Mouse (Mus musculus) stomach, embryonic 14.5 days (tissue): ENCODE results near the gene Igsf21. TPM values are rescaled to one million over a fixed set of nuclear protein-coding genes. Genes with fewer than 3 reads are reported as not detected.

Experiments
- ATAC-seq: fragments of 200-750 bp; cut with Nextera tagmentation; 2 replicates; pipeline ENCODE4 v1.8.0; 2017; ENCODE audit warnings: low read depth, moderate TSS enrichment; ENCODE audit not compliant: insufficient number of reproducible peaks, insufficient read depth, low FRiP score
- H3K27ac ChIP-seq: fragments of 300-500 bp; sonication (generic); 2 replicates; pipeline ENCODE4 v1.5.1; 2014; ENCODE audit warnings: mild to moderate bottlenecking, low read length, moderate library complexity, mixed read lengths
- H3K27me3 ChIP-seq: fragments of 300-500 bp; sonication (generic); 2 replicates; pipeline ENCODE4 v1.6.1; 2014; ENCODE audit warnings: low read length, control low read depth, mixed read lengths; ENCODE audit not compliant: control insufficient read depth, insufficient read depth
- H3K36me3 ChIP-seq: fragments of 300-500 bp; sonication (generic); 2 replicates; pipeline ENCODE4 v1.6.1; 2014; ENCODE audit warnings: mild to moderate bottlenecking, control low read depth, low read length, moderate library complexity, mixed read lengths; ENCODE audit not compliant: control insufficient read depth, insufficient read depth
- H3K4me1 ChIP-seq: fragments of 300-500 bp; sonication (generic); 2 replicates; pipeline ENCODE4 v1.6.1; 2014; ENCODE audit warnings: low read length, control low read depth, mixed read lengths; ENCODE audit not compliant: control insufficient read depth, insufficient read depth
- H3K4me2 ChIP-seq: fragments of 300-500 bp; sonication (generic); replicated peaks from 2 replicates; pipeline ENCODE4 v1.6.1; 2014; ENCODE audit warnings: low read depth, low read length, control low read depth
- H3K4me3 ChIP-seq: fragments of 300-500 bp; sonication (generic); 2 replicates; pipeline ENCODE4 v1.5.1; 2014; ENCODE audit warnings: low read depth, low read length, control low read depth
- H3K9ac ChIP-seq: fragments of 300-500 bp; sonication (generic); replicated peaks from 2 replicates; pipeline ENCODE4 v1.6.1; 2014; ENCODE audit warnings: low read depth, mild to moderate bottlenecking, control low read depth, low read length, moderate library complexity, mixed read lengths
- H3K9me3 ChIP-seq: fragments of 300-500 bp; sonication (generic); 2 replicates; pipeline ENCODE4 v1.6.1; 2016; ENCODE audit warnings: low read depth, low read length, control low read depth; ENCODE audit not compliant: control insufficient read depth
- WGBS: fragments of 180-500 bp; shearing (Covaris S2); extraction: QIAGEN DNeasy Blood & Tissue Kit; methylation state at CpG from one replicate; pipeline ENCODE4 v1.1.7; 2014; 5-methylcytosine and 5-hydroxymethylcytosine counted together
- polyA plus RNA-seq: library from polyadenylated mRNA; unstranded; fragments of >200 nt; fragmentation: Nextera tagmentation; extraction: Ambion mirVana; gene quantifications from 2 replicates; pipeline ENCODE4 v1.2.1, GENCODE M21; 2014

The Igsf21 gene
- polyA plus RNA-seq, 1 experiment from 2014 or later, result 1.2 TPM

- Histone ChIP-seq H3K27me3 (no peaks in the 10 kb centered on the region), H3K4me3 (no peak overlapping the region), H3K4me2 (no peak overlapping the region), H3K9me3 (no peaks in the 10 kb centered on the region), H3K9ac (no peak overlapping the region), H3K27ac (no peak overlapping the region), H3K4me1 (no peaks in the 10 kb centered on the region), H3K36me3 (no peaks in the 10 kb centered on the region)
- ATAC-seq, result no peak
- WGBS, result 61% methylated on average over 1 of the region's 1 CpGs
These were observed 74.7 kb downstream of the Igsf21 start for GRCm38 (mm10) chr4:140171917-140172316.

GRCm38 (mm10) chr4:140171189-140171588 is 75.4 kb downstream of the Igsf21 start:
- no peak overlapping the region for H3K4me3 ChIP-seq
- no peak overlapping the region for H3K27ac ChIP-seq
- no peaks in the 10 kb centered on the region for H3K27me3 ChIP-seq
- H3K9ac ChIP-seq, result no peak overlapping the region
- ATAC-seq, result no peak
- no peak overlapping the region for H3K4me2 ChIP-seq
- H3K4me1 ChIP-seq, result no peaks in the 10 kb centered on the region
- H3K36me3 ChIP-seq, result no peaks in the 10 kb centered on the region
- H3K9me3 ChIP-seq, result no peaks in the 10 kb centered on the region

- H3K36me3 ChIP-seq, result no peaks in the 10 kb centered on the region
- no peak for ATAC-seq
- no peak overlapping the region for H3K4me3 ChIP-seq
- no peaks in the 10 kb centered on the region for H3K4me1 ChIP-seq
- no peaks in the 10 kb centered on the region for H3K9me3 ChIP-seq
- no peak overlapping the region for H3K9ac ChIP-seq
- no peaks in the 10 kb centered on the region for H3K27me3 ChIP-seq
- 81% methylated on average over 7 of the region's 7 CpGs for whole genome bisulfite sequencing
- no peak overlapping the region for H3K4me2 ChIP-seq
- no peak overlapping the region for H3K27ac ChIP-seq
These were observed 80.7 kb downstream of the Igsf21 start for GRCm38 (mm10) chr4:140165851-140166250.

DNA sequence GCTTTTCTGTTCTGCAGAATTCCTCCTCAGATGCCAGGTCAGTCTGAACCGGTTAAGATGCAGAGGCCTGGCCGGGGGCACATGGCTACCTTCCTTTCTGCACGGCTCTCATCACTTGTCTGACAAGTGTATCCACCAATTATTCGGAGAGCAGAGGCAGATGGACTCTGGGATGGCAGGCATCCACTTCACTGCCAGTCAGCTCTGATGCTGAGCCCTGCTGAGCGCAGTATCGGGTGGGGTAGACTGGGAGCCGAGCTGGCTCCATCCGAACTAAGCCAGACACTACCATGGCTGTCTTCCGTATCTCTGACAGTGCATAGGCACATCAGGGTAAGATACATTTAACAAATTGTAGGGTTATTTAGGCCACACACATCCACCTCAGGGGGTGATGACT is 81.9 kb downstream of the Igsf21 start:
- Histone ChIP-seq H3K27me3 (no peaks in the 10 kb centered on the region), H3K4me1 (no peaks in the 10 kb centered on the region), H3K4me3 (no peak overlapping the region), H3K27ac (no peak overlapping the region), H3K4me2 (no peak overlapping the region), H3K36me3 (no peaks in the 10 kb centered on the region), H3K9ac (no peak overlapping the region), H3K9me3 (no peaks in the 10 kb centered on the region)
- 89% methylated on average over 9 of the region's 9 CpGs for WGBS
- no peak for ATAC-seq

- H3K4me3 ChIP-seq, result no peak overlapping the region
- 40% methylated on average over 3 of the region's 3 CpGs for WGBS
These were observed 87.0 kb downstream of the Igsf21 start for GRCm38 (mm10) chr4:140159617-140160016.

DNA sequence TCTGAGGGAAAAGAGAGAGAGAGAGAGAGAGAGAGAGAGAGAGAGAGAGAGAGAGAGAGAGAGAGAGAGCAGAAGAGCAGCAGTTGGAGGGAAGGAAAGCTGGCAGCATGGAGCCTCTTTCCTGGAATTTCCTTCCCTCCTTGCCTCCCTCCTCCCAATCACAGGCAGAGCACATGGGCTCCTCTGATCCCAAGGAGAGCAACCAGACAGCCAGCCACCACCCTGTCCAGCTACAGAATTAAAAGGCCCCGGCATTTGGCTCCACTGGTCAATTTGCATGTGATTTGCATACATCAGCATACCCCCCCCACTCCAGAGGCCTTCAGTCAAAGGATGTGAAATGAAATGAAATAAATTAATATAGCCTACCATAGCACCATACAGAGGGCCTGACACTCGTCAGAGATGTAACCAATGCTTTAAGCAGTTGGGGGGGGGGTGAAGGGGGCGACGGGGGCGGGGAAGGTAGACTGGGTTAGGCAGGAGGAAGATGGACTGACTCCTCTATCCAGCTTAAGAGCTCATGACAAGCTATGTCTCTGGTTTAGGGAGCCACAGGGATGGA is 91.6 kb downstream of the Igsf21 start:
- 58% methylated on average over 5 of the region's 5 CpGs for WGBS

More at GRCm38 (mm10) chr4:140159617-140160016, 87.0 kb downstream of the Igsf21 start:
- ATAC-seq, result no peak
- Histone ChIP-seq H3K9ac (no peak overlapping the region), H3K27me3 (no peaks in the 10 kb centered on the region), H3K36me3 (no peaks in the 10 kb centered on the region), H3K27ac (no peak overlapping the region), H3K4me2 (no peak overlapping the region), H3K4me1 (no peaks in the 10 kb centered on the region), H3K9me3 (no peaks in the 10 kb centered on the region)

DNA sequence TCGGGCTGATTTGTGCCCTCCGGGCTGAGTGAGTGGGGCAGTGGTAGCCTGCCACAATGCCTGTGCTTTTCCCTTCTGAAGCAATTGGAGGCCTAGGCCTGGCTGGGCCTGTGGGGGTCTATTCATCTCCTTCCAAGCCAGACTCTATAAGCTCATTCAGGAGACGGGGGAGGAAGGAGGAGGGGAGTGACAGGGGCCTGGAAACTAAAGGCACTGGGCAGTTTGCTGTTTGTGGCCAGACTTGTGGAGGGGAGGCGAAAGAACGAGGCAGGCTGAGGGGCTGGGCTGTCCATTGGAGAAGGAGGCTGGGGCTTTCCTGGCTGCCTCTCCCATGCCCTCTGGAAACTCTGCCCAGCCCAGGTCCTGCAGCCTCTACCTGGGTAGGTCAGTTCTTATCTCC is 92.1 kb downstream of the Igsf21 start:
- Histone ChIP-seq H3K27me3 (no peaks in the 10 kb centered on the region), H3K4me2 (no peak overlapping the region), H3K4me1 (no peaks in the 10 kb centered on the region), H3K9ac (no peak overlapping the region), H3K9me3 (no peaks in the 10 kb centered on the region), H3K36me3 (no peaks in the 10 kb centered on the region), H3K27ac (no peak overlapping the region), H3K4me3 (no peak overlapping the region)
- ATAC-seq, result no peak
- 60% methylated on average over 5 of the region's 5 CpGs for WGBS

More for the DNA sequence above, 91.6 kb downstream of the Igsf21 start:
- no peak overlapping the region for H3K9ac ChIP-seq
- H3K27ac ChIP-seq, result no peak overlapping the region
- no peaks in the 10 kb centered on the region for H3K36me3 ChIP-seq
- no peak for ATAC-seq
- no peaks in the 10 kb centered on the region for H3K4me1 ChIP-seq
- no peak overlapping the region for H3K4me3 ChIP-seq
- no peaks in the 10 kb centered on the region for H3K27me3 ChIP-seq
- H3K9me3 ChIP-seq, result no peaks in the 10 kb centered on the region
- no peak overlapping the region for H3K4me2 ChIP-seq

GRCm38 (mm10) chr4:140153711-140154114 is 92.9 kb downstream of the Igsf21 start:
- Histone ChIP-seq H3K27me3 (no peaks in the 10 kb centered on the region), H3K27ac (no peak overlapping the region), H3K9me3 (no peaks in the 10 kb centered on the region), H3K4me1 (no peaks in the 10 kb centered on the region), H3K36me3 (no peaks in the 10 kb centered on the region), H3K9ac (no peak overlapping the region), H3K4me2 (no peak overlapping the region), H3K4me3 (no peak overlapping the region)
- 75% methylated on average over 9 of the region's 9 CpGs for WGBS
- no peak for ATAC-seq

- Histone ChIP-seq H3K4me3 (no peak overlapping the region), H3K27me3 (no peaks in the 10 kb centered on the region), H3K4me2 (no peak overlapping the region), H3K36me3 (no peaks in the 10 kb centered on the region), H3K4me1 (no peaks in the 10 kb centered on the region), H3K9ac (no peak overlapping the region), H3K27ac (no peak overlapping the region), H3K9me3 (no peaks in the 10 kb centered on the region)
- ATAC-seq, result no peak
- WGBS, result 28% methylated on average over 7 of the region's 7 CpGs
These were observed 93.5 kb downstream of the Igsf21 start for GRCm38 (mm10) chr4:140153101-140153500.
